Mouse (Mus musculus): ENCODE results near the gene Olfr1120. TPM values are rescaled to one million over a fixed set of nuclear protein-coding genes. Genes with fewer than 3 reads are reported as not detected.

Gene Olfr1120
- not detected for total RNA-seq (2023)

GRCm38 (mm10) chr2:87354515-87354914, at the start of gene Olfr1120:
TSS of gene Olfr1120 (plus strand) at chr2:87354815.

GRCm38 (mm10) chr2:87307281-87307680, 47.3 kb upstream of the Olfr1120 start, which contains the start of gene Olfr1118:
TSS of gene Olfr1118 (plus strand) at chr2:87307581.

GRCm38 (mm10) chr2:87369595-87369994, 15.0 kb downstream of the Olfr1120 start, which contains the start of gene Olfr1121:
TSS of gene Olfr1121 (plus strand) at chr2:87369895.

GRCm38 (mm10) chr2:87385549-87385948, 30.9 kb downstream of the Olfr1120 start, which contains the start of gene Olfr1122:
TSS of gene Olfr1122 (plus strand) at chr2:87385849.

Other genes starting within 250 kb of the Olfr1120 start
- gene Olfr259, start 240.2 kb upstream of the Olfr1120 start, total RNA-seq (2023): not detected
- gene Olfr1110, start 214.5 kb upstream of the Olfr1120 start, total RNA-seq (2023): not detected
- gene Olfr1111, start 202.2 kb upstream of the Olfr1120 start, total RNA-seq (2023): not detected
- gene Olfr1112, start 167.0 kb upstream of the Olfr1120 start, total RNA-seq (2023): not detected
- gene Olfr1113, start 145.8 kb upstream of the Olfr1120 start, total RNA-seq (2023): not detected
- gene Olfr1115, start 106.8 kb upstream of the Olfr1120 start, total RNA-seq (2023): not detected
- gene Olfr1116, start 87.3 kb upstream of the Olfr1120 start, total RNA-seq (2023): not detected
- gene Olfr1118, start 47.2 kb upstream of the Olfr1120 start, total RNA-seq (2023): not detected
- not detected for gene Olfr1121, start 15.1 kb downstream of the Olfr1120 start, total RNA-seq (2023)
- gene Olfr1122, start 31.0 kb downstream of the Olfr1120 start, total RNA-seq (2023): 0.21 TPM
- not detected for gene Olfr1123, start 61.8 kb downstream of the Olfr1120 start, total RNA-seq (2023)
- gene Olfr1124, start 75.5 kb downstream of the Olfr1120 start, total RNA-seq (2023): not detected
- not detected for gene Olfr1126, start 99.1 kb downstream of the Olfr1120 start, total RNA-seq (2023)
- gene Pramel7, start 142.3 kb downstream of the Olfr1120 start, total RNA-seq (2023): not detected
- gene Pramel6, start 151.8 kb downstream of the Olfr1120 start, total RNA-seq (2023): not detected
- not detected for gene Olfr153, start 177.0 kb downstream of the Olfr1120 start, total RNA-seq (2023)
- gene Olfr1128, start 190.7 kb downstream of the Olfr1120 start, total RNA-seq (2023): not detected
- not detected for gene Olfr1129, start 219.1 kb downstream of the Olfr1120 start, total RNA-seq (2023)

All from CD4-positive naive resting alpha-beta T cell, adult 57 days (primary cell).